Mouse (Mus musculus) frontal cortex, postnatal 36 days (tissue): ENCODE results near the gene Prcd.

ENCODE experiments used
- DNase-seq, 2 experiments: peaks; one replicate each; pipeline ENCODE4 v3.0.0; 2022; ENCODE audit warnings: low spot score in 2 of 2

Gene Prcd

DNA sequence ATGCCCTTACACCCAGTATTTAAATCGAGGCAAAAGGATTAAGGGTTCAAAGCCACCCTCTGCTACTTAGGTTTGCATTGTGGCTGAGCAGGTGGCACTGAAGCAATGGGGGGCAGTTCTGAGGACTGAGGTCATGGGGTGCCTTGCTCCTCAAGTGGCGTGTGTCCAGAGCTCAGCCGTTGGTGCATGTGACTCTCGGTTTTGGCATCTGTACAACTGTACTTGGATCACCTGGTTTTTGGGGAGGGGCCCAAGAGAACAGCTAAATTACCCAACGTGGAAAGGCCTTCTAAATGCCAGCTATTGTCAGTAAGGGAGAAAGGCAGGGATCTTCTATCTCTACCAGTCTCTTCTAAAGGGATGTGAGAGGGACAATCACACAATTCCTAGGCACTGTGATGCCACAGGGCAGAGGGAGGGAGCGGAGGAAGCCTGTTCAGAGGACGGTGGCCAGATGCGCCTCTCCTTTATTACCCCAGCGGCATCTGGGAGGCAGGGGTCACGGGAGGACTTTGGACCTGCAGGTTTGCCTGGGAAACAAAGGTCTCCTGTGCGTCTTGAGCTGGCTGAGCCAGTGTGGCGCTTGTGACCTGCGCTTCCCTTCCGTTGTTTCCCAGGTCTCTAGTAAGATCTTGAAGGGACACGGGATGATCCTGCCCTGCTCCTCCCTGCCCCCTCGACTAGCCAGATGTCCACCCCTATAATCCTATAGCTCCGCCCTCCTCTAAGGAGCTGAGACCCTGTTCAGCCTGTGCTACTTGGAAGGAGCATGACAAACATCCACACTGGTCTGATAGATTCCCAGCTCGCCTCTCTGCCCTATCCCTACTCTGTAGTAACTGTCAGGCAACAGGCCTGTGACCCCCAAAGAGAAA, 37.6 kb downstream of the Prcd start:
- no peak for DNase-seq

- DNase-seq: no peak
Observed at GRCm38 (mm10) chr11:116693899-116694249, 40.5 kb downstream of the Prcd start.

DNA sequence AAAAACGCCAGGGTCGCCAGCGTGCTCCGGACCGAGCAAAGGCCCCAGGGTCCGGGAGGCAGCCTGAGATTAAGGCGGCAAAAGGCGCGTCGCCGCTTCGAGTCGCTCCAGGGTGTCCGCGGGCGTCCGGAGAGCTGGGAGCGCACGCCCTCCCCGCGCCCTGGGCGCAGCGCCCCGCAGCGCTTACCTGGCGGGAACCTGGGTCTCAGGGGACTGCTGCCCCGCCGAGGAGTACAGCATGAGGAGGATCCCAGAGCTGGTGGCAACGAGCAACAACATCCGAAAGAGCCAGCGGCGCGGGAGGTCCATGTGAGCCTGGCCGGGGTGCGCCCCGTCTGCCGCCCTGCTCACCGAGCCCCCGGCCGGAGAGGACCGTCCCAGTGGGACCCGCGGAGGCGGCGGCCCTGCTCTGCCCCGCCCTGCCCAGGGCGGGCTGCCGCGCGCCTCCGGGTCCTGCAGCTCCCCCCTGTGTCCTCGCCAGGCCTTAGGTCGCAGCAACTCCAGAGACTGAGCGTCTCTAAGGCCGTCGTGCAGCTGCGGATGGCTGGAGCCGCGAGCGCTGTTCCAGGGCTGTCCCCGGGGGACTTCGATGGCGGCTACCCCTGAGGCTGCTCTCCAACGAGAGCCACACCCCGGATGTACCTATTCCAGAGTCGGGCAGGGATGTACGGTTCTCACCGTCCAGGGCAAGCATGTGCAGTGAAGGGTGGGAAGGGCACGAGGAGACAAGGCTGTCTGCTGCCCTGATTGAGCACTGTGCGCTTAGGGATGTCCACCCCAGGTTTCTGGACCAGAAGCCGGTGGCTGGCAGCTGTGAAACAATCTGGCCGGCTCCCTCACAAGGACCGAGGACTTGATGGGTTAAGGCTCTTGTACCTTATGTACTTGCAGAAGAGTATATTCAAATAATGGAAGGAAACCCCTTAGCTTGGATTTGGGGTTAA, 41.2 kb downstream of the Prcd start:
- DNase-seq: no peak

GRCm38 (mm10) chr11:116695194-116695880, 42.0 kb downstream of the Prcd start:
- no peak for DNase-seq

DNA sequence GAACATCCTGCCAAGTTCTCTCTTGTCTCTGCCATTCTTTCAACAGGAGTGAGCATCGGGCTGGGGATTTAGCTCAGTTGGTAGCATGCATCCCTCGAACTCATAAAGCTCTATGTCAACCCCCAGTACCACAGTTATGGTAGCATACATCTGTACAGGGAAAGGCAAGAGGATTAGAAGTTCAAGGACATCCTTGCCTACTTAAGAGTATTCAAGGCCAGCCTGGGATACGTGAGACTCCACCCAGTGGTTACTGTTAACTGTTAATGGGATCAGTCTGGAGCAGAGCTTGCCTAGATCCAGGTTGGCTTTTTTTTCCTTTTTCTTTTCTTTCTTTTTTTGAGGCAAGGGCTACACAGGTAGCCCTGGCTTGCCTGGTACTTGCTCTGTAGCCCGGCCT, 43.1 kb downstream of the Prcd start:
- no peak for DNase-seq

DNA sequence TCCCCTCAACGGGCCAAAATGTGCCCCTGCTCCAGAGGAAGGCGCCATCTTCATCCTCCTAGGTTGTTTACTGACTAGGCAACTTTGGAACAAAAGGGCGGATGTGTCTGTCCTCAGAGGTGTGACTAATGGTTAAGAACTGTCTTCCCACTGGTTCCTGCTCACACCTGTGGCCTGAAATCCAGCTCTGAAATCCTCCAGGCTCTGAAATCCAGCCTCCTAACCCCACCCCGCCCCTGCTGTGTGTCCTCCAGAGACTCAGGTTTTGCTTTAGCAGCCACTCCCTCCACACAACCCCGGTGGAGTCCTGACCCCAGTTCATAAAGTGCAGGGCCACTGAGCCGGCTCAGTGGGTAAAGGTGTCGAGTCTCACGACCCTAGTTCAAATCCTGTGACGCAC, 44.2 kb downstream of the Prcd start:
- no peak for DNase-seq

GRCm38 (mm10) chr11:116701377-116701841, 48.1 kb downstream of the Prcd start:
- no peak for DNase-seq

DNA sequence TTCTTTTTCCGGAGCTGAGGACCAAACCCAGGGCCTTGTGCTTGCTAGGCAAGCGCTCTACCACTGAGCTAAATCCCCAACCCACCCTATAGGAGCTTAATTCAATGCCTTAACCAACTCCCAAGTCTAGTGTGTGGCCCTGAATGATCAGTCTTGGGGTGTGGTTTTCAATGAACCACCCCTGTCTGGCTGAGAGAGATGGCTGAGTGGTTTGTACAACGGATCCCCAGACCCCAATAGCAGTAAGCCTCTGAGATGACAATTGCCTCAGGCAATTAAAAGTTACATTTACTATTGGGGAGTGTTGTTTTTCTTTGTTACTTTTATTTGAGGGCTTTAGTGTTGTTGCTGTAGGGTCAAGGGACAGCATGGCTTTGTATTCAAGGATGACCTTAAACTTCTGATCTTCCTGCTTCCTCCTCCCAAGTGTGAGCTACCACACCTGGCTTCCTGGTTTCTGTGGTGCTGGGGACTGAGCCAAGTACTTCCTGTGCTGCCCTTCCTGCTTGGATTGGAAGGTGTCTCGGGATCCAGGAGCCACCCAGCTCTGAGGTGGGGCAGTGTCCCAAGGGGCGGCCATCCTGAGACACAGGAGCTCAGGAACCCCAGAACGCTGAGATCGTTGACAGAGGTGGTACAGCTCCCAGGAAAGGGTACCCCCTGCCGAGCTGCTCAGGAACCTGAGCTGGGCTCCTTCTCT, 51.2 kb downstream of the Prcd start:
- no peak for DNase-seq

- no peak for DNase-seq
Observed at GRCm38 (mm10) chr11:116705204-116705608, 51.9 kb downstream of the Prcd start.

DNA sequence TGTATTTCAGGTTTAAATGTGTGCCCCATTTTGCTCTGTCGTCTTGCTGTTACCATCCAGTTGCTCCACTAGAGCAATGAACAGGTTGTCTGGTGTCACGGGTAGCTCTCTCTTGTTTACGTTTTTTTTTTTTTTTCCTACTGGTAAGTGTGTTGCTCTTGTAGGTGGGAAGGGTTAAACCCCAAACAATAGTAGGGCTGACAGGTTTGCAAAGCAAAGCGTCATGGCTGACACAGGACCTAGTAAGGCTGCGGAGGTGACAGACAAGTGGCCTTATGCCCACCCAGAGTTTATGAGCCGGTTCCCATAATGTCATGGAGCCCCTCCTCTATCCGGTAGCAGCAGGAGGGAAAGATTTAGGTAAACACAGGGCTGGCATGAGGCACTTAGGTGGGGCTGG, 53.0 kb downstream of the Prcd start:
- DNase-seq: no peak

DNA sequence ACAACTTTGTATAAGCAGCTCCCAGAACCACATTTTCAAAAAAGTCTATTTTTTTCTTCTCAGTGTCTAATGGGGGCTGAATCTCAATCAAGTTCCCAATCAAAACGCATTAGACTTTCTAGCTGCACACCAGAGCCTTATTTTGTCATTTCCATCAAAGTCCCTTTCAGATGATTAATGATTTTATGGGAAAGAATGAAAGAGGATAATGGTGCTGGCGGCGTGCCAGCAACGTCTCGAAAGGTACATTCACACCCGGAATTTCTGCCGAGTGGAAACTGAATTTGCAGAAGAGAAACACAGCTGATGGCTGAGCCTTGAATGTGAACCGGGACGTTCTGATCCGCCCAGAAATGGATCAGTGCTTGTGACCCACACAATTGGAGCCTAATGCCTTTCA, 56.8 kb downstream of the Prcd start:
- no peak for DNase-seq

- no peak for DNase-seq
Observed at GRCm38 (mm10) chr11:116710793-116711192, 57.5 kb downstream of the Prcd start.

- no peak for DNase-seq
Observed at GRCm38 (mm10) chr11:116714052-116714451, 60.7 kb downstream of the Prcd start.
